8 mouse cellular contexts compared by ENCODE assay signal in the genomic region with DNA sequence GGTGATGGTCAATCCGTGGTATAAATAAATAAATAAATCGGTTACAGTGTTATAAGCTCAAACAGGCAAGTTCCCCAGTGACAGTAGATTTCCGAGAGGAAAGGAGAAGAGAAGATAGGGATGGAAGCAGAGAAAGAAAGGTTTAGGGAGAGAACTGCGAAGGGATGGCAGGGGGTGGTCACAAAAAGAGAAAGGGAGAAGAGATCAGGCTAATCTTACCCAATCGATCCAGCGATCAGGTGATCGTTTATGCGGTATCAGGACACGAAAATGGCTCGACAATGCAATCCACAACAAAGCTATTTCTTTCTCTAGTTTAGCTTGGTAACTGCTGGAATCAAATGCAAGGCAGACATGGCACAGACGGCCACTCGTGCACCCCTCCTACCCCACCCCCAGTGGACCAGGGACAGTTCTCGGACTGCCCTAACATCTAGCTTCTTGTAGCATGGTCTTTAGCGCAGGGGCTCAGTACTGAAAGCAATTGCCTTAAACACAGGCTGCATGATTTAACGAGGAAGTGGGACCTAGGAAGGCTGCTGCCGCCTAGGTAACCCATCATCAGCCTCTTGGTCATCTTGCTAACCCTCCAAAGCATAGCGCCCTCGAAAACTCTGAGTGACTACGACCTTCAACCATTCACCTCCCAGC. TPM values are rescaled to one million over a fixed set of nuclear protein-coding genes. Genes with fewer than 3 reads are reported as not detected.
DNase-seq lines count a peak whose midpoint lies in the region; ATAC-seq lines count a peak whose summit lies in the region.

A gene (plus strand): TSS at position 80 of the 651 bp plus-strand sequence.

- DNase-seq in kidney, postnatal 10 days, result no peak
- DNase-seq in cerebellum, postnatal 10 days, result peak; percentile 72 to 78
- DNase-seq in frontal cortex, postnatal 36 days (ENCODE audit: low spot score in 2 of 2), result peak; percentile 53 to 57
- peak; percentile 45 to 60 for DNase-seq in right cerebral cortex, adult 2 months (ENCODE audit: low spot score in 2 of 2)
- DNase-seq in spleen, adult 18-20 months, result no peak

- H3K27ac ChIP-seq in kidney, embryonic 14.5 days (ENCODE audit: low read depth, low read length), result no peak within 1 kb of the TSS
- no peak within 1 kb of the TSS for H3K27ac ChIP-seq in limb, embryonic 12.5 days

- 0 out of 2 replicates have a peak, but pooled peaks cover 7% of the 10 kb centered on the region for H3K4me1 ChIP-seq in kidney, embryonic 14.5 days (ENCODE audit: control insufficient read depth, insufficient read depth, low read length)
- peaks cover 7% of the 10 kb centered on the region for H3K4me1 ChIP-seq in limb, embryonic 12.5 days (replicated peaks)

- no peaks in the 10 kb centered on the region for H3K9me3 ChIP-seq in kidney, embryonic 14.5 days (ENCODE audit: control insufficient read depth, low read length)
- no peaks in the 10 kb centered on the region for H3K9me3 ChIP-seq in limb, embryonic 12.5 days

- H3K4me3 ChIP-seq in kidney, embryonic 14.5 days (ENCODE audit: low read length), result peak within 1 kb of the TSS; percentile 24
- peak within 1 kb of the TSS; percentile 29 for H3K4me3 ChIP-seq in limb, embryonic 12.5 days (replicated peaks)

- H3K27me3 ChIP-seq in kidney, embryonic 14.5 days (ENCODE audit: control insufficient read depth, insufficient read depth, low read length), result peaks cover 41% of the 10 kb centered on the region
- peaks cover 47% of the 10 kb centered on the region for H3K27me3 ChIP-seq in limb, embryonic 12.5 days

- WGBS in kidney, embryonic 14.5 days, result 2% methylated on average over 19 of the region's 19 CpGs
- 3% methylated on average over 19 of the region's 19 CpGs for WGBS in limb, embryonic 12.5 days

- H3K9ac ChIP-seq in kidney, embryonic 14.5 days (ENCODE audit: low read depth, low read length), result no peak within 1 kb of the TSS
- H3K9ac ChIP-seq in limb, embryonic 12.5 days (replicated peaks), result no peak within 1 kb of the TSS

- peak within 1 kb of the TSS; percentile 43 for H3K4me2 ChIP-seq in kidney, embryonic 14.5 days (replicated peaks; ENCODE audit: low read depth, low read length)
- peak within 1 kb of the TSS; percentile 54 for H3K4me2 ChIP-seq in limb, embryonic 12.5 days

- H3K36me3 ChIP-seq in kidney, embryonic 14.5 days (ENCODE audit: control insufficient read depth, insufficient read depth, low read length), result no peaks in the 10 kb centered on the region
- H3K36me3 ChIP-seq in limb, embryonic 12.5 days, result no peaks in the 10 kb centered on the region

- ATAC-seq in kidney, embryonic 14.5 days (ENCODE audit: low FRiP score, low TSS enrichment), result no peak
- no peak for ATAC-seq in limb, embryonic 12.5 days (ENCODE audit: insufficient number of reproducible peaks, insufficient read depth, low FRiP score, low TSS enrichment, low read depth)
- no peak for ATAC-seq in megakaryocyte progenitor cell, adult 5-6 weeks (replicated peaks; ENCODE audit: poor library complexity)

RNA-seq across cellular contexts. Expression of the gene that starts here (rescaled TPM):
- not detected in 2 replicates for polyA plus RNA-seq in kidney, embryonic 14.5 days (2014; fragmentation: Nextera tagmentation; extraction: Ambion mirVana)
- polyA plus RNA-seq in limb, embryonic 12.5 days (2016; fragmentation: Nextera tagmentation; extraction: Ambion mirVana), result 0.32 and 0.34 TPM in 2 replicates
- not detected in 2 replicates for total RNA-seq in megakaryocyte progenitor cell, adult 5-6 weeks (2015)
- not detected in 2 replicates for total RNA-seq in megakaryocyte progenitor cell, adult 5-6 weeks (2017)

Comparison
In these comparisons a context has a peak if more than half of its experiments do, and no peak if none do; other contexts are left out.
1. DNase-seq: peak in cerebellum, postnatal 10 days (2 of 2), frontal cortex, postnatal 36 days (2 of 2) and right cerebral cortex, adult 2 months (2 of 2); none in kidney, postnatal 10 days (single experiment) and spleen, adult 18-20 months (0 of 2).